Mouse (Mus musculus): ENCODE results near the gene Dlx4. TPM values are rescaled to one million over a fixed set of nuclear protein-coding genes. Genes with fewer than 3 reads are reported as not detected.

Dlx4 gene
- polyA plus RNA-seq, 1 experiment, result not detected

GRCm38 (mm10) chr11:95133321-95133720, 12.7 kb downstream of the Dlx4 start:
- H3K27ac ChIP-seq (ENCODE audit: control insufficient read depth, insufficient read depth, low read depth, low read length, poor library complexity), result no peak overlapping the region

DNA sequence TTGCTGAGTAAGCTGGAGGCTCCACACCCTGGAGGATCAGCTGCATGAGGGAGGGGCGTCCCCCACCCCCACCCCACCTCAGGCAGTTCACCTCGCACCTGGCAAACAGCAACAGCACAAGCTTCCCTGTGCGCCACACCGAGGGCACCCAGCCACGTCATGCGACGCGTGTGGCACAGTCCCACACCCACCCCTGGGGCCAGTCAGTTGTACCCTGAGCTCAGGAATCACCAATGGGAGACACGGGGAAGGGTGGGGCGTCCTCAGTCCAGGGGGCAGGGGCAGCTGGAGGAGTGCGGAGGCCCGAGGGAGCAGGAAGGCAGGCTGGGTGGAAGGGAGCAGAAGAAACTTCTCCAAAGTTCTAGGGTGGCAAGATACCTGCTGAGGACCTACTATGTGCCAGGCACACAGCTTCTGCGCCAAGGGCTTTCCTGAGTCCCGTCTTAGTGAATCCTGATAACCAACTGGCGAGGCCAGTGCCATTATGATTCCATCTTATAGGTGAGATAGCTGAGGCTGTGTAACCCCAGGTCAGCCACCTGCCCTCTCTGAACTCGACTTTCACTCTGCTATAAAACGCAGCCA, 15.3 kb downstream of the Dlx4 start:
- WGBS, result 82% methylated on average over 17 of the region's 17 CpGs
- Histone ChIP-seq H3K27ac (ENCODE audit: control insufficient read depth, insufficient read depth, low read depth, low read length, poor library complexity) (no peak overlapping the region), H3K4me1 (ENCODE audit: control insufficient read depth, insufficient read depth, low read length) (no peaks in the 10 kb centered on the region), H3K4me3 (replicated peaks; ENCODE audit: control insufficient read depth, low read depth, low read length) (no peak overlapping the region)
- no peak for TF ChIP-seq POLR2A (IDR thresholded peaks at IDR 0.05; ENCODE audit: borderline replicate concordance, control insufficient read depth, low read depth, low read length)
- TF ChIP-seq CTCF (IDR thresholded peaks at IDR 0.05; ENCODE audit: control insufficient read depth, insufficient read depth, low read length), result no peak

More at GRCm38 (mm10) chr11:95133321-95133720, 12.7 kb downstream of the Dlx4 start:
- TF ChIP-seq CTCF (IDR thresholded peaks at IDR 0.05; ENCODE audit: control insufficient read depth, insufficient read depth, low read length) (no peak), POLR2A (IDR thresholded peaks at IDR 0.05; ENCODE audit: borderline replicate concordance, control insufficient read depth, low read depth, low read length) (no peak)
- no peaks in the 10 kb centered on the region for H3K4me1 ChIP-seq (ENCODE audit: control insufficient read depth, insufficient read depth, low read length)
- 1% methylated on average over 6 of the region's 6 CpGs for WGBS
- H3K4me3 ChIP-seq (replicated peaks; ENCODE audit: control insufficient read depth, low read depth, low read length), result no peak overlapping the region

- WGBS, result 62% methylated on average over 11 of the region's 11 CpGs
- H3K27ac ChIP-seq (ENCODE audit: control insufficient read depth, insufficient read depth, low read depth, low read length, poor library complexity), result no peak overlapping the region
- TF ChIP-seq POLR2A (IDR thresholded peaks at IDR 0.05; ENCODE audit: borderline replicate concordance, control insufficient read depth, low read depth, low read length) (no peak), CTCF (IDR thresholded peaks at IDR 0.05; ENCODE audit: control insufficient read depth, insufficient read depth, low read length) (no peak)
- H3K4me3 ChIP-seq (replicated peaks; ENCODE audit: control insufficient read depth, low read depth, low read length), result no peak overlapping the region
- H3K4me1 ChIP-seq (ENCODE audit: control insufficient read depth, insufficient read depth, low read length), result no peaks in the 10 kb centered on the region
Measured at GRCm38 (mm10) chr11:95128359-95128758, 17.7 kb downstream of the Dlx4 start.

DNA sequence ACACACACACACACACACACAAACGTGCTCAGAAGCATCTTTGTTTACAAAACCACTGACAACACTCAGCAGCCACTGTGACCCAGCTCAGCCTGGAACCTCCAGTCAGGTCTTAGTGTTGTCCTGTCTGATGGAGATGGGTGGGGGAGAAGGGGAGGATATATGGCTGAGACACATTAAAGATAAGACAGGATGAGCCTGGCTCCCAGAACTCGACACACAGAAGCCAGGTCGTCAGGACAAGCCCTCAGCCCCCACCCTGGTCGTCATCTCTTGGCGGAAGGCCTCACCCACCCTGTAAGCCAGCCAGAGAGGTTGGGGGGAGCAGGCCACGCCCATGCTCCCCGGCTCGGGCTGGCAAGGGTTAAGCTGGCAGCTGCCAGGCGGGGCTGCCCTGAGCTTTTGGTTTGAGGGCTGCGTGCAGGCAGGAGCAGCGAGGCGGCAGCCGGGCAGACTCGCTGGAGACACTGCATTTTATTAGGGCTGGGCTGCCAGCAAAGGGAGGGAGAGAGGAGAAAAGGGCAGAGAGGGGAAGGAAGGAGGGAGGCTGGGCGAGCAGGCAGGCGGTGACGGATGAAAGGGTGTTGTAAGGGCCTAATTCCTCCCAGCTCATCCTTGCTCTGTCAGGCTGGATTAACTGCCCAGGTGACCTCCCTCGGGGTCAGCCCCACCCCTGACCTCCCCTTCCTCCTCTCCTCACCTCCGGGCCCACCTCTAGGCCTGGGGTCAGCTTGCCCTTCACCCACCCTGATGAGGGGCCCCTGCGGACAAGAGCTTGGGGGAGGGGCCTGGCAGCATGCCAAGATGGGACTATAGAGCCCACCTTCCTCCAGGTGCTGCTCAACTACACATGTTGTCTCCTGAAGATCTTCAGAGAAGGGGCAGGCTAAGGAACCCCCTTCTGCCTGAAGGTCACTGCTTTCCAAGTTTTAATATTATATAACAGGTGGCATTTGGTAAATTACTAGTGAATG, 19.5 kb downstream of the Dlx4 start:
- WGBS, result 5% methylated on average over 20 of the region's 20 CpGs
- Histone ChIP-seq H3K4me3 (replicated peaks; ENCODE audit: control insufficient read depth, low read depth, low read length) (no peak overlapping the region), H3K27ac (ENCODE audit: control insufficient read depth, insufficient read depth, low read depth, low read length, poor library complexity) (no peak overlapping the region), H3K4me1 (ENCODE audit: control insufficient read depth, insufficient read depth, low read length) (no peaks in the 10 kb centered on the region)
- TF ChIP-seq POLR2A (IDR thresholded peaks at IDR 0.05; ENCODE audit: borderline replicate concordance, control insufficient read depth, low read depth, low read length) (no peak), CTCF (IDR thresholded peaks at IDR 0.05; ENCODE audit: control insufficient read depth, insufficient read depth, low read length) (no peak)

DNA sequence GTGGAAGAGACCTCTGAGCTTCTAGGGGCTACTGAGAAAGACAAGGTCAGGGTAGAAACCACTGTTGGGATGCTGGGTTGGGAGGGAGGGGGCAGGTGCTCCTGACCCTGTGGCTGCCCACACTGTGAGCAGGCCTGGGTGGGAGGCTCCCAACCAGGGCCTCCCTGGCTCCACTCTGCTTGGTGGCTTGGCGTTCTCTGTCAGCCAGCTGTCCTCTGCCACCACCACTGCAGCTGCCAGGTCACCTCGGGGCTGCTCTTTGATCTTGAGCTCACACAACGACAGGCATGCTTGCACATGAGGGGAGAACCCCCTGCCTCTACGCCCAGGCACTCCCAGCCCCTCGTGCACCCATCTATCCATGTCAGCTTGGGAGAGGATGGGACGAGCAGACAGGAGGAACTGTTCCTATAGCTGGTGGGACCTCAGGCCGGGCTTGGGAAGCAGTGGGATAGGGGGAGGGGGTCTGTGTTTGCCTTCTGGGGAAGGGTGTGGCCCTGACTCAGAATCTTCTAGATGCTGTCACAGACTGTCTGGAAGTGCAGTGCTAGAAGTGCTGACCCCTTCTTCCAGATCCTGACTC, 20.6 kb downstream of the Dlx4 start:
- H3K4me1 ChIP-seq (ENCODE audit: control insufficient read depth, insufficient read depth, low read length), result no peaks in the 10 kb centered on the region
- TF ChIP-seq POLR2A (IDR thresholded peaks at IDR 0.05; ENCODE audit: borderline replicate concordance, control insufficient read depth, low read depth, low read length), result no peak
- TF ChIP-seq CTCF (IDR thresholded peaks at IDR 0.05; ENCODE audit: control insufficient read depth, insufficient read depth, low read length), result no peak
- H3K27ac ChIP-seq (ENCODE audit: control insufficient read depth, insufficient read depth, low read depth, low read length, poor library complexity), result no peak overlapping the region
- WGBS, result 44% methylated on average over 7 of the region's 7 CpGs
- no peak overlapping the region for H3K4me3 ChIP-seq (replicated peaks; ENCODE audit: control insufficient read depth, low read depth, low read length)

GRCm38 (mm10) chr11:95122100-95122489, 24.0 kb downstream of the Dlx4 start:
- 68% methylated on average over 6 of the region's 6 CpGs for WGBS
- TF ChIP-seq POLR2A (IDR thresholded peaks at IDR 0.05; ENCODE audit: borderline replicate concordance, control insufficient read depth, low read depth, low read length) (no peak), CTCF (IDR thresholded peaks at IDR 0.05; ENCODE audit: control insufficient read depth, insufficient read depth, low read length) (no peak)
- H3K4me1 ChIP-seq (ENCODE audit: control insufficient read depth, insufficient read depth, low read length), result no peaks in the 10 kb centered on the region

GRCm38 (mm10) chr11:95121161-95122099, 24.6 kb downstream of the Dlx4 start:
- 3% methylated on average over 63 of the region's 63 CpGs for WGBS
- no peak for TF ChIP-seq POLR2A (IDR thresholded peaks at IDR 0.05; ENCODE audit: borderline replicate concordance, control insufficient read depth, low read depth, low read length)
- TF ChIP-seq CTCF (IDR thresholded peaks at IDR 0.05; ENCODE audit: control insufficient read depth, insufficient read depth, low read length), result no peak
- Histone ChIP-seq H3K4me1 (ENCODE audit: control insufficient read depth, insufficient read depth, low read length) (no peaks in the 10 kb centered on the region), H3K27ac (ENCODE audit: control insufficient read depth, insufficient read depth, low read depth, low read length, poor library complexity) (no peak overlapping the region), H3K4me3 (replicated peaks; ENCODE audit: control insufficient read depth, low read depth, low read length) (no peak overlapping the region)

More at GRCm38 (mm10) chr11:95122100-95122489, 24.0 kb downstream of the Dlx4 start:
- Histone ChIP-seq H3K4me3 (replicated peaks; ENCODE audit: control insufficient read depth, low read depth, low read length) (no peak overlapping the region), H3K27ac (ENCODE audit: control insufficient read depth, insufficient read depth, low read depth, low read length, poor library complexity) (no peak overlapping the region)

Data from bone marrow, adult 2 months (tissue).